Mouse (Mus musculus) cortical plate, adult 2 months (tissue): Measurements from ENCODE around the gene Ddost.

Source experiments
- CTCF ChIP-seq: fragments of 200-500 bp; IDR thresholded peaks from 2 replicates; pipeline ENCODE4 v1.5.1; 2011; ENCODE audit warnings: mild to moderate bottlenecking, control low read depth, low read length; ENCODE audit not compliant: insufficient read depth; ENCODE audit errors: extremely low read depth
- POLR2A ChIP-seq: fragments of 200-500 bp; IDR thresholded peaks from 2 replicates; pipeline ENCODE4 v1.6.1; 2011; ENCODE audit warnings: mild to moderate bottlenecking, low read length, control low read depth; ENCODE audit not compliant: insufficient read depth; ENCODE audit errors: extremely low read depth

DNA sequence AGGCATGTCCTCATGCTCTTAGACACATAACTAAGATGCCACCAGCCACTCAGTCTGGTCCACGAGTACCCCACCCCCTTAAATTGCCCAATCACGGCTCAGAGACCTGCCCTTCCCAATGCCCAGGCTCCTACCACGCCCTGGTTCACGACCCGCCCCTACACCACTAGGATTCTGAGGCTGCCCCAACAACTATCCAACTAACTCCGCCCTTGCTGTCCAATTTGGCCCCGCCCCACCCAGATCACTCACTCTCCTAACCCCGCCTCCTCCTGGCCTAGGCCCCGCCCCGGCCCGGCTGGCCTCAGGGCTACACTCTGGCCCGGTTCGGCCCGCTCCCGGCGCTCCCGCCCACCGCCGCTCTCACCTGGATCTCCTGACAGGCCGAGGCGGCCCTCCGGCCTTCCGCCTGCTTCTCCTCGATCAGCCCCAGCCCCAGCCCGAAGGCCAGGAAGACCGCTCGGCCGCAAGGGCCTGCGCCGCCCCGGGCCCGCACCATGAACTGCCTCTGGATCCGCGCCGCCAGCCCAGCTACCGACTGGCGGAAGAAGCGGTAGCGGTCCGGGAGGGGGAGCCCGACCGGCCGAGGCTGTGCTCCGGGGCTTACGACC lies 21.0 kb downstream of the Ddost start:
- TF ChIP-seq POLR2A, result 0 out of 2 replicates have a peak, but pooled peaks have one; percentile 34
- TF ChIP-seq CTCF, result no peak
